Mouse (Mus musculus): ENCODE results near the gene Cldn11. TPM values are rescaled to one million over a fixed set of nuclear protein-coding genes. Genes with fewer than 3 reads are reported as not detected.

The Cldn11 gene
- total and polyA plus RNA-seq, 2 experiments from 2014 or later: 71.0 to 80.1 TPM

DNA sequence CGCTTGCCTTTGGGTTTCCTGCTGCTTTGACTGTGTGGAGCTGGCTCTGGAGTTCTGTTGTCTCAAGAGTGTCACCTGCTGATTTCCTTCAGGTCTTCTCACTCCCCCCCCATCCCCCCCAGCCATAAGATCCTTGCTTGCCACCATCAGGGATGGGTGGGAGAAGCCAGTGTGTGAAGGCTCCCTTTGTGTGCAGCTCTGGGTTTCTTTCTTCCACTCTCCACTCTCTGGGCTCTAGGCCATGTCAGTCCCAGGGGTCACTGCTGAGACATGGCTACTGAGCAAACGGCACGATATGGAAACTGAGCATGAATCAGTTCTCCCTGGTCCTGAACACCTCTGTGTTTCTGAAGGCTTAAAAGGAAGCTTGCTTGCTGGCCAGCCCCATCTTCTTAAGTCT is 6.4 kb downstream of the Cldn11 start:
- no peak overlapping the region for H3K27ac ChIP-seq
- H3K4me2 ChIP-seq (ENCODE audit: low read depth, low read length): no peak overlapping the region
- ATAC-seq: peak; percentile 50; the same call in 1 of the 2 replicates
- no peaks in the 10 kb centered on the region for H3K9me3 ChIP-seq (ENCODE audit: low read length)
- H3K27me3 ChIP-seq (ENCODE audit: insufficient read depth, low read length): no peaks in the 10 kb centered on the region
- no peak overlapping the region for H3K9ac ChIP-seq (replicated peaks; ENCODE audit: low read length)
- peak; percentile 18 for DNase-seq (ENCODE audit: low spot score)
- no peaks in the 10 kb centered on the region for H3K36me3 ChIP-seq (ENCODE audit: insufficient read depth, low read length)
- no peak overlapping the region for H3K4me3 ChIP-seq (ENCODE audit: low read length)
- whole genome bisulfite sequencing: 20% methylated on average over 3 of the region's 3 CpGs
- peaks cover 4% of the 10 kb centered on the region; the same call in 1 of the 2 replicates for H3K4me1 ChIP-seq (ENCODE audit: insufficient read depth, low read length)
- TF ChIP-seq CTCF (IDR thresholded peaks at IDR 0.05; ENCODE audit: low read depth): no peak

GRCm38 (mm10) chr3:31157776-31158175 is 8.1 kb downstream of the Cldn11 start:
- 0 out of 2 replicates have a peak, but pooled peaks cover 4% of the 10 kb centered on the region for H3K4me1 ChIP-seq (ENCODE audit: insufficient read depth, low read length)
- no peaks in the 10 kb centered on the region for H3K36me3 ChIP-seq (ENCODE audit: insufficient read depth, low read length)
- H3K4me3 ChIP-seq (ENCODE audit: low read length): no peak overlapping the region
- H3K9ac ChIP-seq (replicated peaks; ENCODE audit: low read length): no peak overlapping the region
- peak; percentile 18 for DNase-seq (ENCODE audit: low spot score)
- no peak overlapping the region for H3K27ac ChIP-seq
- no peaks in the 10 kb centered on the region for H3K27me3 ChIP-seq (ENCODE audit: insufficient read depth, low read length)
- no peaks in the 10 kb centered on the region for H3K9me3 ChIP-seq (ENCODE audit: low read length)
- H3K4me2 ChIP-seq (ENCODE audit: low read depth, low read length): no peak overlapping the region
- TF ChIP-seq CTCF (IDR thresholded peaks at IDR 0.05; ENCODE audit: low read depth): no peak
- ATAC-seq: no peak
- 64% methylated on average over 15 of the region's 15 CpGs for WGBS

DNA sequence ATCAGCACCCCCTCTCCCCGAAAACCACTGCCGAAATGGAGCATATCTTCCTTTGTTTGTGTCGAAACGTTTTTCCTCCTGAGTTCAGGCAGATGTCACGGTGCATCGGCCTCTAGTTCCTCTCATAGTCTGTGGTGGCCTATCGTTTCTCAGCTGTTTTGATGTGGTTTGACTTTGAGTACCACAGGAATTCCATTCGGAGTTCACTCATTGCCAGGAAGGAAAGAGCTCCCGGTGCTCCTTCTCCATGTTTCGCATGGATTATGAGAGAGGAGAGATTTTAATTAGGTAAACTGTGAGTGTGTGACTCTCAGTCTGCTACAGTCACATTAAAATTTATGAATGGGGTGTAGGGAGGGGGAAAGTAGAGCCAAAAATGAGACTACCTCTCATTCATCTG is 10.3 kb downstream of the Cldn11 start:
- Histone ChIP-seq H3K9ac (replicated peaks; ENCODE audit: low read length) (no peak overlapping the region), H3K4me1 (ENCODE audit: insufficient read depth, low read length) (0 out of 2 replicates have a peak, but pooled peaks cover 4% of the 10 kb centered on the region), H3K27ac (no peak overlapping the region), H3K4me3 (ENCODE audit: low read length) (no peak overlapping the region), H3K27me3 (ENCODE audit: insufficient read depth, low read length) (no peaks in the 10 kb centered on the region), H3K36me3 (ENCODE audit: insufficient read depth, low read length) (no peaks in the 10 kb centered on the region), H3K9me3 (ENCODE audit: low read length) (no peaks in the 10 kb centered on the region), H3K4me2 (ENCODE audit: low read depth, low read length) (no peak overlapping the region)
- ATAC-seq: no peak
- no peak for TF ChIP-seq CTCF (IDR thresholded peaks at IDR 0.05; ENCODE audit: low read depth)
- WGBS: 72% methylated on average over 10 of the region's 10 CpGs
- DNase-seq (ENCODE audit: low spot score): no peak

DNA sequence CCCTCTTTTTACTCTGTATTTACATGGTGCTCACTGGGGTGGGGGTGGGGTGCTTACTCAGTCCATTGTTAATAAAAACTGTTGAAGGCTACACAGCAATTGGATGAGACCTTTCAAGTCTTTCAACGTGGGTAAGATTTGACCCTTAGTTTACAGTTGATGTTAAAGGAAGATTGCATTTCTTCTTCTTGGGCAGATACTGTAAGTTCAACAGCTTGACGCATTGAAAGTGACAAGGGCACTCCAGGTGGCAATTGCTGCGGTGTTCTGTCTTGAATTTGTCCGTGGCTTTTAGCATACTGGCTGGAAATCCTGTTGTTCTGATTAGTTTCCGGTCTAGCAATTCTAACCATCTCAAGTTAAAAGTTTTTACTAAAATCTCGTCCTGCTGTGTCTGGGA is 11.6 kb downstream of the Cldn11 start:
- Histone ChIP-seq H3K27me3 (ENCODE audit: insufficient read depth, low read length) (no peaks in the 10 kb centered on the region), H3K4me1 (ENCODE audit: insufficient read depth, low read length) (0 out of 2 replicates have a peak, but pooled peaks cover under 1% of the 10 kb centered on the region), H3K36me3 (ENCODE audit: insufficient read depth, low read length) (no peaks in the 10 kb centered on the region), H3K9ac (replicated peaks; ENCODE audit: low read length) (no peak overlapping the region), H3K9me3 (ENCODE audit: low read length) (no peaks in the 10 kb centered on the region), H3K4me2 (ENCODE audit: low read depth, low read length) (no peak overlapping the region), H3K27ac (no peak overlapping the region), H3K4me3 (ENCODE audit: low read length) (no peak overlapping the region)
- no peak for ATAC-seq
- TF ChIP-seq CTCF (IDR thresholded peaks at IDR 0.05; ENCODE audit: low read depth): no peak
- peak; percentile 14 for DNase-seq (ENCODE audit: low spot score)
- WGBS: 23% methylated on average over 6 of the region's 6 CpGs

DNA sequence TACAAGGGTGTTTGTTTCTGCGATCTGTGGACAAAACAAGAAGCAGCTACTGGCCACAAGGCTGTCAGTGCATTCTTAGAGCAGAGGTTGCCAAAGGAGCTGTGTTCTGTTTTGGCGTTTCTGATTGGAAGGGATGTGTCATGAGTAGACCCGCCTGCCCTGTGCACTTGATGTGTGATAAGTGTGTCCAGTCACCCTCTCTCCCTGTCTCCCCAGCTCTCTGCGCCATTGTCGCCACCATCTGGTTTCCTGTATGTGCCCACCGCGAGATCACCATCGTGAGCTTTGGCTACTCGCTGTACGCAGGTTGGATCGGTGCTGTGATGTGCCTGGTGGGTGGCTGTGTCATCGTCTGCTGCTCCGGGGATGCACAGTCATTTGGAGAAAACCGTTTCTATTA is 13.1 kb downstream of the Cldn11 start:
- H3K36me3 ChIP-seq (ENCODE audit: insufficient read depth, low read length): no peaks in the 10 kb centered on the region
- no peak overlapping the region for H3K9ac ChIP-seq (replicated peaks; ENCODE audit: low read length)
- no peaks in the 10 kb centered on the region for H3K9me3 ChIP-seq (ENCODE audit: low read length)
- no peak for DNase-seq (ENCODE audit: low spot score)
- no peak for TF ChIP-seq CTCF (IDR thresholded peaks at IDR 0.05; ENCODE audit: low read depth)
- H3K4me3 ChIP-seq (ENCODE audit: low read length): no peak overlapping the region
- H3K27me3 ChIP-seq (ENCODE audit: insufficient read depth, low read length): no peaks in the 10 kb centered on the region
- 92% methylated on average over 14 of the region's 14 CpGs for WGBS
- no peak overlapping the region for H3K27ac ChIP-seq
- no peak overlapping the region for H3K4me2 ChIP-seq (ENCODE audit: low read depth, low read length)
- H3K4me1 ChIP-seq (ENCODE audit: insufficient read depth, low read length): no peaks in the 10 kb centered on the region
- ATAC-seq: no peak

DNA sequence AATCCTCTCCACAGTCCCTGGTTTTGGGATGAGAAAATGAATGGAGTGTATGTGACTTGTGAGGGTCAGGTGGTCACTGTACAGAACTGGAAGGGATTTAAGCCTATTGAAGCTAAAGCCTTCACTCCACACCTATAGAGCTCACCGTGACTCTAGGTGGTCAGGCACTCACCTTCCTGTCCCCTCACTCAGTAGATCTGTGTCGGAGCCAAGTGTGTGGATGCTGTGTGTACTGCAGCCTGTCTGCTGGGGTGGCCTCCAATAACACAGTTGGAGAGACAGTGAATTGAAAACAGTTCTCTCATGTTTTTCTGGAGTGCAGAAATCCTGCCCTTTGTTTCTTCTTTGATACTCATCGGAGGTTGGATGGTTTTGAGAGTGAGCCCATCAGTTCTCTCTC is 16.1 kb downstream of the Cldn11 start:
- ATAC-seq: peak; percentile 58
- no peaks in the 10 kb centered on the region for H3K4me1 ChIP-seq (ENCODE audit: insufficient read depth, low read length)
- no peak overlapping the region for H3K4me3 ChIP-seq (ENCODE audit: low read length)
- H3K4me2 ChIP-seq (ENCODE audit: low read depth, low read length): no peak overlapping the region
- H3K9me3 ChIP-seq (ENCODE audit: low read length): no peaks in the 10 kb centered on the region
- TF ChIP-seq CTCF (IDR thresholded peaks at IDR 0.05; ENCODE audit: low read depth): no peak
- H3K27me3 ChIP-seq (ENCODE audit: insufficient read depth, low read length): no peaks in the 10 kb centered on the region
- no peak overlapping the region for H3K27ac ChIP-seq
- no peak overlapping the region for H3K9ac ChIP-seq (replicated peaks; ENCODE audit: low read length)
- DNase-seq (ENCODE audit: low spot score): peak; percentile 15
- no peaks in the 10 kb centered on the region for H3K36me3 ChIP-seq (ENCODE audit: insufficient read depth, low read length)
- 42% methylated on average over 3 of the region's 3 CpGs for WGBS

DNA sequence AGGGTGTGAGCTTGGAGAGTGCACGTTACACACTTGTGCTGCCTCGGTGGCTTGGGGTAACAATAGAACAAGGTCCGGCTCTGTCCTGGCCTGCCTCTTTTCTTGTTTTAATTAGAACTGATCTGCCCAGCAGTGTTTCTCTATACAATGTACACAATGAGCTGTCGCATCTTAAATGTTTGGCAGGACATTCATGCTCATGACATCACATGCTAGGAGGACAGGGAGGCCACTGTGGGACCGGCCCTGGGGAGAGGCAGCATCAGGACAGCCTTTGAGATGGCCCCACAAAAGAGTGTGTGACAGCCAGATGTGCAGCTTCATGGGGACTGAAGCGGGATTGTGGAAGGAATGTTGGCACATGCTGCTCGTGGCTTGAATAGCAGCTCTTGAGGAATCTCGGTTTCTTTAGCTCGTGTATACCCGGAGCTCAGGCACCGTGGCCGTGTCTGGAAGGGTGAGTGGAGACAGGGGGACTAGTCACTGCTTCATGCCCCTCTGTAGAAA is 16.7 kb downstream of the Cldn11 start:
- TF ChIP-seq CTCF (IDR thresholded peaks at IDR 0.05; ENCODE audit: low read depth): no peak
- ATAC-seq (peak; percentile 89), DNase-seq (ENCODE audit: low spot score) (peak; percentile 66)
- Histone ChIP-seq H3K27me3 (ENCODE audit: insufficient read depth, low read length) (no peaks in the 10 kb centered on the region), H3K4me2 (ENCODE audit: low read depth, low read length) (no peak overlapping the region), H3K9ac (replicated peaks; ENCODE audit: low read length) (no peak overlapping the region), H3K9me3 (ENCODE audit: low read length) (no peaks in the 10 kb centered on the region), H3K4me1 (ENCODE audit: insufficient read depth, low read length) (no peaks in the 10 kb centered on the region), H3K27ac (no peak overlapping the region), H3K36me3 (ENCODE audit: insufficient read depth, low read length) (no peaks in the 10 kb centered on the region), H3K4me3 (ENCODE audit: low read length) (no peak overlapping the region)
- WGBS: 21% methylated on average over 12 of the region's 12 CpGs

Measured in hindbrain, postnatal 0 days (tissue).